Mouse (Mus musculus): ENCODE results near the gene Fam50a.
"Not testable (repeated sequence)": the region's sequence is repeated elsewhere in the genome, so short reads cannot be mapped to it uniquely, and the experiment has no call there.

The Fam50a gene

DNA sequence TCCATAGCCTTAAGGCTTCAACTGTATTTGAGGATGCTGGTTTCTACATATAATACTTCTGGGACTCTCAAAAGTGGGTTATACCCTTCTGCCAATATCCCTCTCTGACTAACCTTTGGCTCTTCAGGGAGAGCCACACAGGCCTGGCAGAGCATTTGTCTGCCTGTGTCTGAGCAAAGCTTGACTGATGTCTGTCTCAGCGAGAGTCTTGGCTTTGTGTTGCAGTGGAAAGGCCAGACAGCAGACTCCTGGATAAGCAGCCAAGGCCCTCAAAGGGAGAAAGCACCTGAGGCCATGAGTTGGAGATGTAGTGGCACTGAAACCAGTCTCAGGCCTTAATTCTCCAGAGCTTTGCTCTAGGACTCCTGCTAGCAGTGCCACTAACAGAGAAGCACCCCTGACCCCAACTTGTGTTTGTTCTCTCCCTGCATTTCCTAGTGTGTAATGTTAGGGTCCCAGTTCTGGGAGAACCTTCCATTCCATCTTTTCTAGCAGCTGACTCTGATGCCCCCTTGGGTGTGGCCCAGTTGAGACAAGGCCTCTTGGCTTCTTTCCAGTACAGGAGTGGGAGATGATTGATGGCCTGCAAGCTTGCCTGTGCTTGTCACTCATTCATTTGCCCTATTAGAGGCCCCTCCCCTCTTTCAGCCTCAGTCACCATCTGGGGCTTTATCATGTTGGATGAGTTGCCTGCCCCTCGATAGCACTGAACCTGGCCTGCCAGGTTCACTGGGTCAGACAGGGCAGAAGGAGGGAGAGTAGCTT lies 17.5 kb downstream of the Fam50a start:
- no peak for DNase-seq (ENCODE audit: low spot score in 2 of 2)

DNA sequence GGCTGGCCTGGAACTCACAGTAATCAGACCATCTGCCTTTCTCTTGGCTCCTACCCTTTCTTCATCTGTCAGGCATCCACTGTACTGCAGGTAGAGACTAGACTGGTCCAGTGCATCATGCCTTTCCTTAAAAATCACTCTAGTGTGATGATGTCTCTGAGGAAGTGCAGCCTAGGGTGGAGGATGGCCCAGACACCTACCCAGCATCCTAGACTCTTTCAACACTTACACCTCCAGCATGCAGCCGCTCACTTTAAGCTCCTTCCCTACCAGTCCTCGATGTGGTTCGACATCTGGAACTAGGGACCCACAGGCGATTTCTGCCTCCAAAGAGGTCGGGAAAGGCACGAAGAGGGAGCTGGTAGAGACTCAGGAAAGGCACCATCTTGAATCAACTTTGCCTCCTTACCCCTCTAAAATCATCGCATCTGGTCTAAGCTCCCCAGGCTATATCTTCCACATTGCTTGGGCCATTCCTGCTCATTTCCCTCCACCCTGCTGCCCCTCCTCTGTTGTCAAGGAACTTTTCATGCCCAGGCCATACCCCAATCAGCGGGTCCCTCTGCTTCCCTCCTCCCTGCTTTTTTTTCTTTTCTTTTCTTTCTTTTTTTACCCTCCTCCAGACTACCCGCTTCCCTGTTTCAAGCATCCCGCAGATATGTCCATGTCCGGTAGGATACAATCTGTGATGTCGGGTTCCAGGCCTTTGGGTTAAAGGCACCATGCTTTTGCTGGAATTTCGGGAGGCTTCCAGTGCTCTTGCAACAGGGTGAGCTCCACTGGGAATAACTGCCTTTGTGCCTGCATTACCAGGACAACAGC lies 40.0 kb downstream of the Fam50a start:
- no peak for DNase-seq (ENCODE audit: low spot score in 2 of 2)

DNA sequence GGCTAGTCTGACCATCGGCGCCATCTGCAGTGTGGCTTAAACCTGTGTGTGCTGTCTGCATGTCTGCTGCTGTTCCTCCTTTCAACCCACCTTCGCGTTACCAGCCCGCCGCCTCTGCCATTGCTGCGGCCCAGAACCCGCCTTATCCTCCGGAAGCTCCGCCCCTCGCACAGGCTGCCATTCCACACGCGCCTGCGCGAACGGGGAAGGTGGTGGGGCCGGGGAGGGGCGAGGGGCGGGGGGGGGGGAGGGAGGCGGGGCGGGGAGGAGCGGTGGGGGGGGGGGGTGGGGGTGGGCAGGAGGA lies 40.6 kb downstream of the Fam50a start, which contains the start of gene Lage3:
Gene Lage3, minus strand, starts transcription at position 152 of the 304 bp plus-strand sequence.
- DNase-seq (ENCODE audit: low spot score in 2 of 2), result peak; percentile 69 to 82

DNA sequence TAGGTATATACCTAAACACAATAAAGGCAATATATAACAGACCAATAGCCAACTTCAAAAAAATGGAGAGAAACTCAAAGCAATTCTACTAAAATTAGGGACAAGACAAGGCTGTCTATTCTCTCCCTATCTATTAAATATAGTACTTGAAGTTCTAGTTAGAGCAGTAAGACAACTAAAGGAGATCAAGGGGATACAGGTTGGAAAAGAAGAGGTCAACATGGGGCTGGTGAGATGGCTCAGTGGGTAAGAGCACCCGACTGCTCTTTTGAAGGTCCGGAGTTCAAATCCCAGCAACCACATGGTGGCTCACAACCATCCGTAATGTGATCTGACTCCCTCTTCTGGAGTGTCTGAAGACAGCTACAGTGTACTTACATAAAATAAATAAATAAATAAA lies 44.2 kb downstream of the Fam50a start:
- not testable (repeated sequence) for DNase-seq (ENCODE audit: low spot score in 2 of 2)

DNA sequence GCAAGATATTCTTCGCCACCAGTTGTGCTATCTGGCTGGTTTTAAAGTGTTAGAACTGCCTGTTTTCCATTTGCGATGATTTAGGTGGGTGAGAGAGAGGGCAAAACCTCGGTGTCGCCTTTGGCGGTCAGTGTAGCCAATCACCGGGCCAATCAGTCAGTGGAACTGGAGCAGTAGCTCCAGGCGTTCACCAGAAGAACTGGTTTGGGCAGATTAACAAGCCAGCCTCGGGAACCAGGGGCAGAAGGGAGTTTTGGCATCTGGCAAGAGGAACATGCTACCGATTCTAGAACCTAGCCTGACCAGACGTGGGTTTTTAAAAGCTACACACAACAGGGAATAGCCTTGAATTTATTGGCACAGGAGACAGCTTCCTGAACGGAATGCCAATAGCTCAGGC lies 46.3 kb downstream of the Fam50a start:
- DNase-seq (ENCODE audit: low spot score in 2 of 2), result no peak

DNA sequence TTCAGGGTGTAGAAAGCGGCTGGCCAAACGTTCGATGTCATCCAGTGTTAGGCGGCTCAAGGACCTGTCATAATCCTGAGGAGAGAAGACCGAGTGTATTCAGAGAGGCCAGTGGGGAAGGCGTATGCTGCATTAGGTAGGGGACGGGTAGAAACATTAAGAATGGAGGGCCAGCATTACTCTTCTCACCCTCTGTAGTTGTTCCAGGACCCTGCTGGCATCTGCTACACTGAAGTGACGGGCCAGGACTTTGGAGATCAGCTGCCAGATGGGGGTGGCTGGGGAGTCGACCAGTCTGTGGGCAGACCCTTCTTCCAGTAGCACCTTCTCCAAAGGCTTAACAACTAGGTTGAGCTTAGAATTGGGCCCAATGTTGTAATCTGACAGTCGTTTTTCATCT lies 54.7 kb downstream of the Fam50a start:
- DNase-seq (ENCODE audit: low spot score in 2 of 2), result no peak

DNA sequence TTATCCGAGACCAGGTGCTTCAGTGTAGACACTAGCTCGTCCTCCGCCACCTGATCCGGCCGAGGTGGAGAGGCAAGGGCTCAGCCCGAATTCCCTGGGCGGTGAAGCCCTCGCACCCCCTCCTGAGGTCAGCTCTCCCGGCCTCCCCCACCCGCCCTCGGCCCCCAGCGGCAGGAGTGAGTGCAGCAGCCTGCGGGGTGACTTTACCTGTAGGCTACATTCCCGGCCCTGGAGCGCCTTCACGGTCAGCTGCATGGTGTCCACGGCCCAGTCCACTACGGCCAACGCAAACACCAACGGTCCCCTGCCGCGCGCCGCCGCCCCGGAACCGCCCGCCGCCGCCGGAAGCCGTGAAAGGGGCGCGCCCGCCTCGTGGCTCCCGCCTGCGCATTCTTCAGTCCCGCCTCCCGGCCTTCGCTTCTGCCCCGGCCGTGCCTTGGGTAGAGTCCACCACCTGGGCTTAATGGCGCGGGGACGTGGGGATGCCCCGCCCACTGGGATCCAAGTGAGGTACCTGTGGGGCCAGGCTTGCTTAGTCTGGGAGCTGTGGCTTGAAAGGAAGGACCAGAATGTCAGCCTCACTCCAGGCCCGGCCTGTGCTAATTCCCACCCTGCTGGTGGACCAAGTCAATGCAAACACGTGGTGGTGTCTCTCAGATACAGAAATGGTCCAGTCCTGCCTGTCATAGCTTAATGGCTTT lies 55.5 kb downstream of the Fam50a start:
- peak; percentile 49 to 60 for DNase-seq (ENCODE audit: low spot score in 2 of 2)

Measured in natural killer cell, adult 2 months (primary cell).